Mouse (Mus musculus): ENCODE data around the gene Glul. TPM values are rescaled to one million over a fixed set of nuclear protein-coding genes. Genes with fewer than 3 reads are reported as not detected.
"Not testable (repeated sequence)": the region's sequence is repeated elsewhere in the genome, so short reads cannot be mapped to it uniquely, and the experiment has no call there.

Gene Glul
- polyA plus RNA-seq (2015; fragmentation: Nextera tagmentation; extraction: Ambion mirVana): 330 and 353 TPM in 2 replicates

- peak within 1 kb of the TSS; percentile 98 for H3K4me3 ChIP-seq (ENCODE audit: low read depth, low read length)
- TF ChIP-seq CTCF (IDR thresholded peaks at IDR 0.05; ENCODE audit: low read depth) (0 out of 2 replicates have a peak, but pooled peaks have one; percentile 1), EP300 (optimal IDR thresholded peaks at IDR 0.05) (peak; percentile 53)
- DNase-seq (ENCODE audit: low spot score) (peak; percentile 98), ATAC-seq (ENCODE audit: low FRiP score, low TSS enrichment) (peak; percentile 96)
- peak within 1 kb of the TSS; percentile 72 for H3K4me2 ChIP-seq (replicated peaks; ENCODE audit: low read depth)
- H3K36me3 ChIP-seq (ENCODE audit: control insufficient read depth, insufficient read depth, low read length): peaks cover 15% of the 10 kb centered on the region; the same call in 1 of the 2 replicates
- WGBS: 0% methylated on average over 51 of the region's 51 CpGs
- peak within 1 kb of the TSS; percentile 98 for H3K9ac ChIP-seq (ENCODE audit: low read length)
- peaks cover 3% of the 10 kb centered on the region for H3K4me1 ChIP-seq (replicated peaks; ENCODE audit: control insufficient read depth, insufficient read depth)
- H3K27ac ChIP-seq (replicated peaks): peak within 1 kb of the TSS; percentile 97
- no peaks in the 10 kb centered on the region for H3K27me3 ChIP-seq (ENCODE audit: control insufficient read depth, insufficient read depth, low read length)
- H3K9me3 ChIP-seq (ENCODE audit: control insufficient read depth, low read length): no peaks in the 10 kb centered on the region
These were observed at the start of gene Glul, which contains the start of gene Teddm2 for GRCm38 (mm10) chr1:153899731-153900380. Gene Glul (plus strand): TSS chr1:153899944. Gene Teddm2 (minus strand): TSS chr1:153900228.

GRCm38 (mm10) chr1:153852696-153853095 lies 47.0 kb upstream of the Glul start:
- H3K27ac ChIP-seq (replicated peaks); DNase-seq (ENCODE audit: low spot score); H3K9me3 ChIP-seq (ENCODE audit: control insufficient read depth, low read length); H3K36me3 ChIP-seq (ENCODE audit: control insufficient read depth, insufficient read depth, low read length); ATAC-seq (ENCODE audit: low FRiP score, low TSS enrichment); H3K9ac ChIP-seq (ENCODE audit: low read length); H3K4me2 ChIP-seq (replicated peaks; ENCODE audit: low read depth); H3K4me1 ChIP-seq (replicated peaks; ENCODE audit: control insufficient read depth, insufficient read depth); H3K27me3 ChIP-seq (ENCODE audit: control insufficient read depth, insufficient read depth, low read length); H3K4me3 ChIP-seq (ENCODE audit: low read depth, low read length): not testable (repeated sequence)
- 71% methylated on average over 7 of the region's 7 CpGs for WGBS

- ATAC-seq (ENCODE audit: low FRiP score, low TSS enrichment): no peak
- no peak overlapping the region for H3K4me3 ChIP-seq (ENCODE audit: low read depth, low read length)
- no peak overlapping the region for H3K27ac ChIP-seq (replicated peaks)
- H3K9me3 ChIP-seq (ENCODE audit: control insufficient read depth, low read length): no peaks in the 10 kb centered on the region
- DNase-seq (ENCODE audit: low spot score): no peak
- H3K9ac ChIP-seq (ENCODE audit: low read length): no peak overlapping the region
- 72% methylated on average over 8 of the region's 8 CpGs for WGBS
- no peak overlapping the region for H3K4me2 ChIP-seq (replicated peaks; ENCODE audit: low read depth)
- no peaks in the 10 kb centered on the region for H3K27me3 ChIP-seq (ENCODE audit: control insufficient read depth, insufficient read depth, low read length)
- H3K4me1 ChIP-seq (replicated peaks; ENCODE audit: control insufficient read depth, insufficient read depth): no peaks in the 10 kb centered on the region
- no peaks in the 10 kb centered on the region for H3K36me3 ChIP-seq (ENCODE audit: control insufficient read depth, insufficient read depth, low read length)
- no peak for TF ChIP-seq CTCF (IDR thresholded peaks at IDR 0.05; ENCODE audit: low read depth)
- no peak for TF ChIP-seq EP300 (optimal IDR thresholded peaks at IDR 0.05)
These were observed 43.8 kb upstream of the Glul start for GRCm38 (mm10) chr1:153855946-153856345.

GRCm38 (mm10) chr1:153874045-153874444 lies 25.7 kb upstream of the Glul start, which contains the start of gene Teddm1b:
Gene Teddm1b (plus strand): TSS chr1:153874345.
- ATAC-seq (ENCODE audit: low FRiP score, low TSS enrichment) (no peak), DNase-seq (ENCODE audit: low spot score) (no peak)
- Histone ChIP-seq H3K27me3 (ENCODE audit: control insufficient read depth, insufficient read depth, low read length) (no peaks in the 10 kb centered on the region), H3K4me2 (replicated peaks; ENCODE audit: low read depth) (no peak within 1 kb of the TSS), H3K4me3 (ENCODE audit: low read depth, low read length) (no peak within 1 kb of the TSS), H3K9me3 (ENCODE audit: control insufficient read depth, low read length) (no peaks in the 10 kb centered on the region), H3K4me1 (replicated peaks; ENCODE audit: control insufficient read depth, insufficient read depth) (no peaks in the 10 kb centered on the region), H3K36me3 (ENCODE audit: control insufficient read depth, insufficient read depth, low read length) (no peaks in the 10 kb centered on the region), H3K9ac (ENCODE audit: low read length) (no peak within 1 kb of the TSS), H3K27ac (replicated peaks) (no peak within 1 kb of the TSS)
- WGBS: 81% methylated on average over 6 of the region's 6 CpGs
- TF ChIP-seq EP300 (optimal IDR thresholded peaks at IDR 0.05) (no peak), CTCF (IDR thresholded peaks at IDR 0.05; ENCODE audit: low read depth) (no peak)

GRCm38 (mm10) chr1:153880391-153880790 lies 19.4 kb upstream of the Glul start:
- DNase-seq (ENCODE audit: low spot score); H3K4me1 ChIP-seq (replicated peaks; ENCODE audit: control insufficient read depth, insufficient read depth); H3K9me3 ChIP-seq (ENCODE audit: control insufficient read depth, low read length); H3K36me3 ChIP-seq (ENCODE audit: control insufficient read depth, insufficient read depth, low read length); H3K27me3 ChIP-seq (ENCODE audit: control insufficient read depth, insufficient read depth, low read length); H3K9ac ChIP-seq (ENCODE audit: low read length); ATAC-seq (ENCODE audit: low FRiP score, low TSS enrichment); H3K4me3 ChIP-seq (ENCODE audit: low read depth, low read length); H3K27ac ChIP-seq (replicated peaks); H3K4me2 ChIP-seq (replicated peaks; ENCODE audit: low read depth): not testable (repeated sequence)
- 96% methylated on average over 17 of the region's 17 CpGs for WGBS

GRCm38 (mm10) chr1:153886024-153886633 lies 13.6 kb upstream of the Glul start:
- WGBS: 40% methylated on average over 17 of the region's 17 CpGs
- H3K9ac ChIP-seq (ENCODE audit: low read length): no peak overlapping the region
- no peaks in the 10 kb centered on the region for H3K27me3 ChIP-seq (ENCODE audit: control insufficient read depth, insufficient read depth, low read length)
- no peak overlapping the region for H3K4me2 ChIP-seq (replicated peaks; ENCODE audit: low read depth)
- H3K4me1 ChIP-seq (replicated peaks; ENCODE audit: control insufficient read depth, insufficient read depth): no peaks in the 10 kb centered on the region
- no peak overlapping the region for H3K4me3 ChIP-seq (ENCODE audit: low read depth, low read length)
- ATAC-seq (ENCODE audit: low FRiP score, low TSS enrichment): peak; percentile 40; the same call in 1 of the 2 replicates
- no peak for TF ChIP-seq CTCF (IDR thresholded peaks at IDR 0.05; ENCODE audit: low read depth)
- TF ChIP-seq EP300 (optimal IDR thresholded peaks at IDR 0.05): no peak
- no peaks in the 10 kb centered on the region for H3K9me3 ChIP-seq (ENCODE audit: control insufficient read depth, low read length)
- no peak overlapping the region for H3K27ac ChIP-seq (replicated peaks)
- DNase-seq (ENCODE audit: low spot score): no peak
- no peaks in the 10 kb centered on the region for H3K36me3 ChIP-seq (ENCODE audit: control insufficient read depth, insufficient read depth, low read length)

Measured in stomach, postnatal 0 days (tissue).